Mouse (Mus musculus): ENCODE results near the gene Gstk1. TPM values are rescaled to one million over a fixed set of nuclear protein-coding genes. Genes with fewer than 3 reads are reported as not detected.

Gene Gstk1
- total RNA-seq (2021) (100 to 1,000 TPM; 139 to 167 TPM), polyA plus RNA-seq (2012; rRNA removed) (87.1 and 118 TPM in 2 replicates)
- long read RNA-seq, transcript Gstk1-201 (8 exons, 930 nt) = major isoform, 40 of 49 reads
- long read RNA-seq, partial matches to known transcripts = 8 of 49 reads
- long read RNA-seq, other reads (novel, unspliced or antisense) = 1 of 49 reads

GRCm38 (mm10) chr6:42245711-42246353 lies at the start of gene Gstk1:
Gene Gstk1 (plus strand): TSS chr6:42245935.
- DNase-seq = peak; percentile 86 to 92
- Histone ChIP-seq H3K9ac (ENCODE audit: low read depth, low read length) (peak within 1 kb of the TSS; percentile 85), H3K79me2 (replicated peaks; ENCODE audit: control insufficient read depth, insufficient read depth, low read length) (no peaks in the 10 kb centered on the region), H3K4me3 (peak within 1 kb of the TSS; percentile 70), H3K4me1 (ENCODE audit: control insufficient read depth, insufficient read depth, low read length) (no peaks in the 10 kb centered on the region; the same call in 1 of the 2 replicates), H3K36me3 (ENCODE audit: control insufficient read depth, insufficient read depth, low read length) (no peaks in the 10 kb centered on the region), H3K27me3 (ENCODE audit: control insufficient read depth, insufficient read depth, low read length) (no peaks in the 10 kb centered on the region), H3K27ac (peak within 1 kb of the TSS; percentile 67)
- TF ChIP-seq POLR2A (IDR thresholded peaks at IDR 0.05; ENCODE audit: insufficient read depth, low read depth, low read length) (peak; percentile 82), EP300 (IDR thresholded peaks at IDR 0.05; ENCODE audit: insufficient read depth, low read depth, low read length) (no peak)
- WGBS = 2% methylated on average over 28 of the region's 28 CpGs
- intact Hi-C loops (cut with DNase I) = loop anchor here (1.0 kb wide), 1 partner anchor 18 kb away; the partner anchor contains the start of gene Casp2

DNA sequence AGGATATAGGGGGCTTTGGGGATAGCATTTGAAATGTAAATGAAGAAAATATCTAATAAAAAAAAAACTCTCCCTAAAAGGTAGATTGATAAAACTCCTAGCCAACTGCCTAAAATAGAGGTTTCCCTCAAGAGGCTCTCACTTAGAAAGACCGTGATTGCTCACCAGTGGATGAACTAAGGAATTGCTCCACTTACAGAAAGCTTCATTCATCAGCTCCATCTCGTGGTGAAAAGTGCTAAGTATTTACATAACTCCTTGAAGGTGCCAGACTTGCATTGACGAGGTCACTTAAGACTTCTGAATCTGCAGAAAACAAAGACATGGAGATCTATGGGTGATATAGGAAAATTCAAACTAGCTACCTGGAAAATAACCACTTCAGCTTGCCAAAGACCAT lies 48.0 kb upstream of the Gstk1 start:
- no peaks in the 10 kb centered on the region for H3K79me2 ChIP-seq (replicated peaks; ENCODE audit: control insufficient read depth, insufficient read depth, low read length)
- H3K27ac ChIP-seq = no peak overlapping the region
- no peak for DNase-seq
- no peak overlapping the region for H3K4me3 ChIP-seq
- intact Hi-C loops (cut with DNase I) = no loop called here
- no peak for TF ChIP-seq POLR2A (IDR thresholded peaks at IDR 0.05; ENCODE audit: insufficient read depth, low read depth, low read length)
- TF ChIP-seq CTCF (IDR thresholded peaks at IDR 0.05) = no peak
- no peak for TF ChIP-seq EP300 (IDR thresholded peaks at IDR 0.05; ENCODE audit: insufficient read depth, low read depth, low read length)
- H3K27me3 ChIP-seq (ENCODE audit: control insufficient read depth, insufficient read depth, low read length) = no peaks in the 10 kb centered on the region
- no peak overlapping the region for H3K9ac ChIP-seq (ENCODE audit: low read depth, low read length)
- no peaks in the 10 kb centered on the region for H3K36me3 ChIP-seq (ENCODE audit: control insufficient read depth, insufficient read depth, low read length)
- no peaks in the 10 kb centered on the region for H3K4me1 ChIP-seq (ENCODE audit: control insufficient read depth, insufficient read depth, low read length)
- 19% methylated on average over 3 of the region's 3 CpGs for WGBS

DNA sequence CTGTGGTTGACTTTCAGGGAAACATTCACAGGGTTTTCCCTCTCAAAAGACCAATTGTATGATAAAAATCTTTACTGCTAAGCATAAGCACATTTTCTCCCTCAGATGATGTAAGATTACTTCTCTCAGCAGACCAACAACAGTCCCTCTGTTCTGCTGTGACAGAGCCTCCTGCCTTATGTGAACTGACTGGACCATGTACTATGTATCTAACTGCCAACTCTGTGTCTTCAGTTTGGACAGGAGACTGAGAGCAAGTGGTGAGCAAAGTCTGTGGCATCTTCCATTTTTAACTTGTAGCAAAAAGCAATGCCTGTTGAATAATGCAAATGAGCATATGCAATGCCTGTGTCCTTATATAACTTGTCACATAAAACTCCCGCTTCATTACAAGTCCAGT lies 46.2 kb upstream of the Gstk1 start:
- H3K36me3 ChIP-seq (ENCODE audit: control insufficient read depth, insufficient read depth, low read length) = no peaks in the 10 kb centered on the region
- intact Hi-C loops (cut with DNase I) = no loop called here

GRCm38 (mm10) chr6:42215028-42215427 lies 30.7 kb upstream of the Gstk1 start, which contains the start of gene Tas2r144:
Gene Tas2r144 (plus strand): TSS chr6:42215328.
- 65% methylated on average over 2 of the region's 2 CpGs for WGBS
- Histone ChIP-seq H3K79me2 (replicated peaks; ENCODE audit: control insufficient read depth, insufficient read depth, low read length) (no peaks in the 10 kb centered on the region), H3K27ac (no peak within 1 kb of the TSS), H3K27me3 (ENCODE audit: control insufficient read depth, insufficient read depth, low read length) (no peaks in the 10 kb centered on the region), H3K4me1 (ENCODE audit: control insufficient read depth, insufficient read depth, low read length) (no peaks in the 10 kb centered on the region), H3K36me3 (ENCODE audit: control insufficient read depth, insufficient read depth, low read length) (no peaks in the 10 kb centered on the region), H3K9ac (ENCODE audit: low read depth, low read length) (no peak within 1 kb of the TSS), H3K4me3 (no peak within 1 kb of the TSS)
- intact Hi-C loops (cut with DNase I) = no loop called here
- no peak for DNase-seq
- TF ChIP-seq EP300 (IDR thresholded peaks at IDR 0.05; ENCODE audit: insufficient read depth, low read depth, low read length) (no peak), POLR2A (IDR thresholded peaks at IDR 0.05; ENCODE audit: insufficient read depth, low read depth, low read length) (no peak), CTCF (IDR thresholded peaks at IDR 0.05) (no peak)

More for the DNA sequence above, 46.2 kb upstream of the Gstk1 start:
- H3K4me3 ChIP-seq = no peak overlapping the region
- H3K4me1 ChIP-seq (ENCODE audit: control insufficient read depth, insufficient read depth, low read length) = no peaks in the 10 kb centered on the region
- TF ChIP-seq POLR2A (IDR thresholded peaks at IDR 0.05; ENCODE audit: insufficient read depth, low read depth, low read length) (no peak), EP300 (IDR thresholded peaks at IDR 0.05; ENCODE audit: insufficient read depth, low read depth, low read length) (no peak), CTCF (IDR thresholded peaks at IDR 0.05) (no peak)
- H3K79me2 ChIP-seq (replicated peaks; ENCODE audit: control insufficient read depth, insufficient read depth, low read length) = no peaks in the 10 kb centered on the region
- 65% methylated on average over 1 of the region's 1 CpGs for WGBS
- H3K27me3 ChIP-seq (ENCODE audit: control insufficient read depth, insufficient read depth, low read length) = no peaks in the 10 kb centered on the region
- H3K9ac ChIP-seq (ENCODE audit: low read depth, low read length) = no peak overlapping the region
- no peak for DNase-seq
- H3K27ac ChIP-seq = no peak overlapping the region

GRCm38 (mm10) chr6:42222286-42222685 lies 23.4 kb upstream of the Gstk1 start:
- Histone ChIP-seq H3K36me3 (ENCODE audit: control insufficient read depth, insufficient read depth, low read length) (no peaks in the 10 kb centered on the region), H3K4me1 (ENCODE audit: control insufficient read depth, insufficient read depth, low read length) (no peaks in the 10 kb centered on the region), H3K9ac (ENCODE audit: low read depth, low read length) (no peak overlapping the region), H3K27me3 (ENCODE audit: control insufficient read depth, insufficient read depth, low read length) (no peaks in the 10 kb centered on the region), H3K79me2 (replicated peaks; ENCODE audit: control insufficient read depth, insufficient read depth, low read length) (no peaks in the 10 kb centered on the region), H3K4me3 (no peak overlapping the region), H3K27ac (no peak overlapping the region)
- intact Hi-C loops (cut with DNase I) = loop anchor here (10.0 kb wide), 1 partner anchor 643 kb away; no protein-coding TSS in a partner anchor
- DNase-seq = no peak
- TF ChIP-seq POLR2A (IDR thresholded peaks at IDR 0.05; ENCODE audit: insufficient read depth, low read depth, low read length) (no peak), EP300 (IDR thresholded peaks at IDR 0.05; ENCODE audit: insufficient read depth, low read depth, low read length) (no peak), CTCF (IDR thresholded peaks at IDR 0.05) (no peak)
- 68% methylated on average over 3 of the region's 3 CpGs for WGBS

GRCm38 (mm10) chr6:42225046-42225445 lies 20.7 kb upstream of the Gstk1 start:
- WGBS = 61% methylated on average over 4 of the region's 4 CpGs
- no peaks in the 10 kb centered on the region for H3K27me3 ChIP-seq (ENCODE audit: control insufficient read depth, insufficient read depth, low read length)
- TF ChIP-seq CTCF (IDR thresholded peaks at IDR 0.05) = no peak
- TF ChIP-seq POLR2A (IDR thresholded peaks at IDR 0.05; ENCODE audit: insufficient read depth, low read depth, low read length) = no peak
- TF ChIP-seq EP300 (IDR thresholded peaks at IDR 0.05; ENCODE audit: insufficient read depth, low read depth, low read length) = no peak
- no peak for DNase-seq
- H3K79me2 ChIP-seq (replicated peaks; ENCODE audit: control insufficient read depth, insufficient read depth, low read length) = no peaks in the 10 kb centered on the region
- H3K27ac ChIP-seq = no peak overlapping the region
- no peaks in the 10 kb centered on the region for H3K4me1 ChIP-seq (ENCODE audit: control insufficient read depth, insufficient read depth, low read length)
- no peak overlapping the region for H3K9ac ChIP-seq (ENCODE audit: low read depth, low read length)
- intact Hi-C loops (cut with DNase I) = loop anchor here (5.0 to 10.0 kb wide), 2 partner anchors 152 to 640 kb away; no protein-coding TSS in a partner anchor
- no peak overlapping the region for H3K4me3 ChIP-seq
- H3K36me3 ChIP-seq (ENCODE audit: control insufficient read depth, insufficient read depth, low read length) = no peaks in the 10 kb centered on the region

Measured in heart, adult 2 months (tissue).